Mouse (Mus musculus) ES-Bruce4 (cell line): ENCODE measurements around the gene F7. TPM values are rescaled to one million over a fixed set of nuclear protein-coding genes. Genes with fewer than 3 reads are reported as not detected.

Source experiments
- H3K27ac ChIP-seq: 2 replicates; pipeline ENCODE4 v1.5.1; 2012; ENCODE audit warnings: low read length, inconsistent platforms; ENCODE audit not compliant: insufficient read depth
- H3K27me3 ChIP-seq: 2 replicates; pipeline ENCODE4 v1.6.1; 2012; ENCODE audit warnings: mild to moderate bottlenecking, low read length, inconsistent platforms; ENCODE audit not compliant: control insufficient read depth, poor library complexity, insufficient read depth, severe bottlenecking
- H3K36me3 ChIP-seq: 2 replicates; pipeline ENCODE4 v1.6.1; 2012; ENCODE audit warnings: inconsistent platforms, mild to moderate bottlenecking, low read length, moderate library complexity; ENCODE audit not compliant: control insufficient read depth, poor library complexity, insufficient read depth, severe bottlenecking
- H3K4me1 ChIP-seq: one replicate; pipeline ENCODE4 v1.8.1; 2011; ENCODE audit warnings: low read length; ENCODE audit not compliant: control insufficient read depth, insufficient read depth
- H3K4me3 ChIP-seq: 2 replicates; pipeline ENCODE4 v1.5.1; 2011; ENCODE audit warnings: low read depth, mild to moderate bottlenecking, low read length
- H3K9ac ChIP-seq: 2 replicates; pipeline ENCODE4 v1.6.1; 2012; ENCODE audit warnings: low read depth, mild to moderate bottlenecking, inconsistent platforms; ENCODE audit not compliant: poor library complexity, severe bottlenecking
- H3K9me3 ChIP-seq: replicated peaks from 2 replicates; pipeline ENCODE4 v1.6.1; 2012; ENCODE audit warnings: mild to moderate bottlenecking, low read length, inconsistent platforms; ENCODE audit not compliant: control insufficient read depth, poor library complexity, insufficient read depth, severe bottlenecking
- CTCF ChIP-seq: IDR thresholded peaks from one replicate; pipeline ENCODE4 v1.8.1; 2011; ENCODE audit warnings: low read depth, low read length
- EP300 ChIP-seq: IDR thresholded peaks from 2 replicates; pipeline ENCODE4 v1.6.1; 2011; ENCODE audit warnings: low read depth, low read length; ENCODE audit not compliant: insufficient read depth
- POLR2A ChIP-seq: IDR thresholded peaks from one replicate; pipeline ENCODE4 v1.8.1; 2011; ENCODE audit warnings: low read length; ENCODE audit not compliant: insufficient read depth
- polyA plus RNA-seq: library from polyadenylated mRNA; stranded (reverse); fragments of >200 nt; gene quantifications from 2 replicates; pipeline ENCODE4 v1.2.4, GENCODE M21; 2011; ENCODE audit warnings: low read depth; ENCODE audit not compliant: missing spikeins, insufficient read depth, insufficient read length

The F7 gene
- polyA plus RNA-seq, 1 experiment: not detected

GRCm38 (mm10) chr8:12983681-12984467, 42.0 kb upstream of the F7 start:
- H3K9ac ChIP-seq: no peak overlapping the region
- H3K36me3 ChIP-seq: no peaks in the 10 kb centered on the region
- TF ChIP-seq CTCF (no peak), POLR2A (no peak), EP300 (no peak)

GRCm38 (mm10) chr8:12984601-12985243, 41.1 kb upstream of the F7 start:
- H3K9me3 ChIP-seq: no peaks in the 10 kb centered on the region
- H3K27me3 ChIP-seq: no peaks in the 10 kb centered on the region
- H3K4me3 ChIP-seq: no peak overlapping the region
- no peak overlapping the region for H3K27ac ChIP-seq
- TF ChIP-seq POLR2A: no peak
- no peak for TF ChIP-seq EP300
- TF ChIP-seq CTCF: no peak
- H3K9ac ChIP-seq: no peak overlapping the region
- no peaks in the 10 kb centered on the region for H3K4me1 ChIP-seq
- no peaks in the 10 kb centered on the region for H3K36me3 ChIP-seq

More at GRCm38 (mm10) chr8:12983681-12984467, 42.0 kb upstream of the F7 start:
- Histone ChIP-seq H3K4me1 (no peaks in the 10 kb centered on the region), H3K9me3 (no peaks in the 10 kb centered on the region), H3K27me3 (no peaks in the 10 kb centered on the region), H3K27ac (no peak overlapping the region), H3K4me3 (no peak overlapping the region)

- Histone ChIP-seq H3K4me1 (no peaks in the 10 kb centered on the region), H3K27ac (no peak overlapping the region), H3K9ac (no peak overlapping the region), H3K36me3 (no peaks in the 10 kb centered on the region), H3K9me3 (no peaks in the 10 kb centered on the region), H3K27me3 (no peaks in the 10 kb centered on the region), H3K4me3 (no peak overlapping the region)
- TF ChIP-seq EP300: no peak
- TF ChIP-seq POLR2A: no peak
Measured at GRCm38 (mm10) chr8:12985259-12985658, 40.6 kb upstream of the F7 start.

- H3K4me1 ChIP-seq: peaks cover 6% of the 10 kb centered on the region
- no peaks in the 10 kb centered on the region for H3K36me3 ChIP-seq
- TF ChIP-seq POLR2A (no peak), CTCF (no peak), EP300 (no peak)
- H3K27ac ChIP-seq: no peak overlapping the region
- no peaks in the 10 kb centered on the region for H3K9me3 ChIP-seq
- no peak overlapping the region for H3K9ac ChIP-seq
- H3K27me3 ChIP-seq: no peaks in the 10 kb centered on the region
- H3K4me3 ChIP-seq: no peak overlapping the region
Measured at GRCm38 (mm10) chr8:12987571-12987970, 38.3 kb upstream of the F7 start.

DNA sequence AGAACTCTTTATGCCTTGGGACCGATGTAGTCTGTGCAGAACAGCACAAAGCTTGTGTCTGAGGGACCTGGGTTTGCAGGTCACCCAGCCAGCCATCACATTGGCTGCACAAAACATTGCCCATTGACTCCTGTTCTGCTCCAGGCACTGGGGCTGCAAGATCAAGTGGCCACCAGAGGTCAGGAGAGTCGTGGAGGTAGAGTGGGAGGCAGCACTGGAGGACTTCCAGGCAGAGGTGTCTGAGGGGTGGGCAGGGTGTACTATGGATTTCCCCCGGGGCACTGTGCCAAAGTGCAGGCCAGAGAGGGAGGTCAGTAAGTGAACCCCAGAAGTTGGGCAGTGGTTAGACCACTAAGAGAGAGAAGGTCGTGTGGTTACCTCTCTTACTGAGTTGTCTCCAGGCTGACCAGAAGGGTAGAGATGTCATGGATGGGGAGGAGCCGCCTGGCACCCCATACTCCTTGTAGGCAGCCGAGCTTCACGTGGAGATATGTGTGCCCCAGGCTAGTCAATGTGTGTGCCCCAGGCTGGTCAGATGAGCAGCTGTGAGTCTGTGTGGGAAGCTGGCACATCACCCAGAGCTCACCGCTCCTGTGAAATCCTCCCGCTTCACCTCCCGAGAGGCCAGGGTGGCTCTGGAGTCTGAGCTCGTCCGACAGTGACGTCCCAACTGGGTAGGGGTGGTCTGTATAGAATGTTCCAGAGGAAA, 37.0 kb upstream of the F7 start:
- Histone ChIP-seq H3K27ac (no peak overlapping the region), H3K4me3 (no peak overlapping the region), H3K36me3 (no peaks in the 10 kb centered on the region), H3K27me3 (no peaks in the 10 kb centered on the region), H3K4me1 (peaks cover 6% of the 10 kb centered on the region), H3K9me3 (no peaks in the 10 kb centered on the region), H3K9ac (no peak overlapping the region)
- TF ChIP-seq CTCF: peak; percentile 69
- no peak for TF ChIP-seq EP300

DNA sequence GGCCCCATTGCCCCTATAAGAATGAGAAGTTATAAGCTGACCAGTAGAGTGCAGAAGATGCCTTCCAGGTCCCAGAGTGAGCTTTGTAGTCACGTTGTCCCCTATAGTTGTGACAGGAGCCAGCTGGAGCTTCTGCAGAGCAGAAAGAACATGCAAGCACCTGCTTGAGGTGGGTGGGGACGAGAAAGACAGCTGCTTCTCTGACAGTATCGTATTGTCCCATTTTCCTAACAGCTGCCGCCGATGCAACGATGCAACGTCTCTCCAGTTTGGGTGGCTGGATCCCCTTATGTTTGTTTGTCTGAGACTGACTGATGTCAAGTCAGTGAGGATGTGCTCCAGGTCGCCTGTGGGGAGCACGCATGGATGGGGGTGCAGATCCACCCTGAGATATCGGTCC, 34.4 kb upstream of the F7 start:
- no peak for TF ChIP-seq EP300
- no peak overlapping the region for H3K9ac ChIP-seq
- no peaks in the 10 kb centered on the region for H3K27me3 ChIP-seq
- no peak overlapping the region for H3K27ac ChIP-seq
- no peak overlapping the region for H3K4me3 ChIP-seq
- H3K9me3 ChIP-seq: no peaks in the 10 kb centered on the region
- peaks cover 6% of the 10 kb centered on the region for H3K4me1 ChIP-seq
- no peaks in the 10 kb centered on the region for H3K36me3 ChIP-seq
